Mouse (Mus musculus) brain, embryonic 18.5 days (tissue): ENCODE measurements around the gene Cpa3.

Experiments
- DNase-seq: peaks from one replicate; pipeline ENCODE4 v3.0.0-alpha.2; 2012; ENCODE audit warnings: low read depth, low spot score

Cpa3 gene

GRCm38 (mm10) chr3:20242050-20242449, at the start of gene Cpa3:
Gene Cpa3 (minus strand): TSS chr3:20242181.
- DNase-seq, result no peak

- DNase-seq, result no peak
Measured at GRCm38 (mm10) chr3:20291370-20291769, 49.4 kb upstream of the Cpa3 start.

- DNase-seq, result no peak
Measured at GRCm38 (mm10) chr3:20288761-20289160, 46.8 kb upstream of the Cpa3 start.

- DNase-seq, result no peak
Measured at GRCm38 (mm10) chr3:20281796-20282195, 39.8 kb upstream of the Cpa3 start.

GRCm38 (mm10) chr3:20275633-20276032, 33.7 kb upstream of the Cpa3 start, which contains the start of gene Cpb1:
Gene Cpb1 (minus strand): TSS chr3:20275733.
- DNase-seq, result no peak

- no peak for DNase-seq
Measured at GRCm38 (mm10) chr3:20254566-20255479, 12.8 kb upstream of the Cpa3 start.

- DNase-seq, result no peak
Measured at GRCm38 (mm10) chr3:20243913-20244312, 1.9 kb upstream of the Cpa3 start.

GRCm38 (mm10) chr3:20239741-20240140, 2.2 kb downstream of the Cpa3 start:
- no peak for DNase-seq

GRCm38 (mm10) chr3:20236965-20237364, 5.0 kb downstream of the Cpa3 start:
- DNase-seq, result no peak

GRCm38 (mm10) chr3:20229027-20229426, 13.0 kb downstream of the Cpa3 start:
- no peak for DNase-seq

- no peak for DNase-seq
Measured at GRCm38 (mm10) chr3:20225429-20225828, 16.6 kb downstream of the Cpa3 start.

- DNase-seq, result no peak
Measured at GRCm38 (mm10) chr3:20222926-20223698, 18.9 kb downstream of the Cpa3 start.

GRCm38 (mm10) chr3:20222136-20222535, 19.8 kb downstream of the Cpa3 start:
- no peak for DNase-seq

GRCm38 (mm10) chr3:20198869-20199268, 43.1 kb downstream of the Cpa3 start:
- DNase-seq, result peak; percentile 8

GRCm38 (mm10) chr3:20197878-20198277, 44.1 kb downstream of the Cpa3 start:
- DNase-seq, result no peak

- DNase-seq, result no peak
Measured at GRCm38 (mm10) chr3:20188976-20189675, 52.9 kb downstream of the Cpa3 start.

GRCm38 (mm10) chr3:20172394-20172793, 69.6 kb downstream of the Cpa3 start:
- DNase-seq, result no peak

GRCm38 (mm10) chr3:20167487-20167886, 74.5 kb downstream of the Cpa3 start:
- no peak for DNase-seq
